Mouse (Mus musculus) lung, adult 2 months (tissue): Measurements from ENCODE around the gene Plekhm2.

Experiments
- CTCF ChIP-seq: fragments of 200-500 bp; IDR thresholded peaks from 2 replicates; pipeline ENCODE4 v1.5.1; 2011; ENCODE audit warnings: mild to moderate bottlenecking, low read length, control low read depth; ENCODE audit not compliant: insufficient read depth
- POLR2A ChIP-seq: fragments of 200-500 bp; IDR thresholded peaks from 2 replicates; pipeline ENCODE4 v1.6.1; 2011; ENCODE audit warnings: low read depth, mild to moderate bottlenecking, control low read depth, low read length, borderline replicate concordance; ENCODE audit errors: extremely low read depth

DNA sequence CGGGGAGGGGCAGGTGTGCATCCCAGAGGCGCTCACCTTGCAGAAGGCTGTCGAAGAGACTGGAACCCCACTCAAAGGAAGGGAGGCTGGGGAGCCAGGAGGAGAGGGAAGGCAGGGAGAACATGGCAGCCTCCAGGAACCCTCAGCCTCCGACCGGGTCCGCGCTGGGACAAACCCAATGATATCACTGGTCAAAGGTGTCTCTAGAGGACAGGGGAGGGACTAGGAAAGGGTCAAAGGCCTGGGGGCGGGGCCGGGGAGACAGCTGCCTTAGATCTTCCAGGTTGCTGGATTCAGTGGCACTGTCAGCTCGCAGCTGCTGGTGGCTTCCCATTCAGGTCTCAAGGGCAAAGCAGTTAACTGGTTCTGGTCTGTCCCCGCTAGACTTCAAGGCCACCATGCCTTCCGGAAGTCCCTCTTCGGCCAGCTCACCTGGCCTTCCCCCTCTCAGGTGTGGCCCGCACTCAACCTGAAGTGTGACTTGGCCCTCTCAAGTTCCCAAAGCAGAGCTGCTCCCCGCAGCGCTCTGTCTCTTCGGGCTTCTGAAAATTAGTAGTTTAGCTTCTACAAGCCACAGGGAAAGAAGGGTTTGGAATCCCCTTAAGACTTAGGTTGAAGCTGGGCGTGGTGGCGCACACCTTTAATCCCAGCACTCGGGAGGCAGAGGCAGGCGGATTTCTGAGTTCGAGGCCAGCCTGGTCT is 46.7 kb downstream of the Plekhm2 start:
- no peak for TF ChIP-seq POLR2A
- TF ChIP-seq CTCF, result no peak
